Comparison of ENCODE assay signal across 8 mouse cellular contexts in the genomic region with DNA sequence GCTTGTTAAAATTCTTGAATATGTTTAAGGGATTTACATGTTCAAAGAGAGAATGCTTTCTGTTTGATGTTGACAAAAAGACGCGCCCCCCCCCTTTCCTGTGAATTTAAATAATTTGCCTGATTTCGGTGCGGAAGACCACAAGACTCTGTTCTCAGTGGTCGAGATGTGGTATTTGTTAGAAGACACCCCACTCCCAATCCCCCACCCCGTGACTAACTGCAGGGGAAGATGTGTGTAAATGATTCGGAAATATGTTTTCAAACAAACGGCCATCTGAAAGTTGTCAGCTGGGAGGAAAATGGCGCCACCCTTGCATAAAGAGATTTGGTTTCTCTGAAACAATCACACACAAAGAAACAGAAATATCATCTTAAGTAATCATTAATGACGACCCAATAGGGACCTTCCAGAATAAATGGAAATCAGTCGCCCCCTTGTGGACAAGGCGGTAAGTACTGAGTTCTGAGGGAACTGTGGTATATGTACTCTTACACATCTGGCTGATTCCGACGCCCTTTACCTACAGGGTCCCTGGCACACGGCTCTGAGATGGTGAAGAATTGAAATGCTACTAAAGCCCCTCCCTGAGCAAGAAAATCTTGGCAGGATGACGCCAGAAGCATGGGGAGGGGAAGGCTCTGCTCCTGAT. TPM values are rescaled to one million over a fixed set of nuclear protein-coding genes. Genes with fewer than 3 reads are reported as not detected.
DNase-seq lines count a peak whose midpoint lies in the region; TF ChIP-seq lines count a peak whose summit lies in the region.

No protein-coding gene starts in this region.

- TF ChIP-seq CTCF in thymus, adult 2 months (IDR thresholded peaks at IDR 0.05; ENCODE audit: borderline replicate concordance, control insufficient read depth, extremely low read depth, insufficient read depth, low read length, poor library complexity) = no peak
- peak; percentile 52; the same call in 1 of the 2 replicates for TF ChIP-seq CTCF in cortical plate, adult 2 months (IDR thresholded peaks at IDR 0.05; ENCODE audit: extremely low read depth, insufficient read depth, low read length)

- DNase-seq in thymus, adult 2 months = peak; percentile 42
- no peak for DNase-seq in thymus, adult 18-20 months
- peak; percentile 81 for DNase-seq in gastrocnemius, postnatal 10 days
- peak; percentile 74 for DNase-seq in kidney, adult 9 months
- DNase-seq in limb, embryonic 10.5 days (ENCODE audit: low spot score) = peak; percentile 84
- peak; percentile 26 for DNase-seq in naive thymus-derived CD4-positive, alpha-beta T cell, adult 2 months (ENCODE audit: low read depth)
- peak; percentile 16 to 37 for DNase-seq in thymus, postnatal 36 days

- H3K27me3 ChIP-seq in thymus, adult 2 months (ENCODE audit: control insufficient read depth, insufficient read depth, low read length) = no peaks in the 10 kb centered on the region
- peaks cover 18% of the 10 kb centered on the region; the same call in 1 of the 2 replicates for H3K27me3 ChIP-seq in limb, embryonic 10.5 days (ENCODE audit: low read depth, poor library complexity, severe bottlenecking)

- no peaks in the 10 kb centered on the region for H3K36me3 ChIP-seq in thymus, adult 2 months (ENCODE audit: control insufficient read depth, insufficient read depth, low read length)
- no peaks in the 10 kb centered on the region for H3K36me3 ChIP-seq in limb, embryonic 10.5 days

- H3K4me1 ChIP-seq in thymus, adult 2 months (replicated peaks; ENCODE audit: control insufficient read depth, insufficient read depth, low read length) = no peaks in the 10 kb centered on the region
- no peaks in the 10 kb centered on the region for H3K4me1 ChIP-seq in cortical plate, adult 2 months (ENCODE audit: control insufficient read depth, insufficient read depth, low read length)
- H3K4me1 ChIP-seq in limb, embryonic 10.5 days = peaks cover 36% of the 10 kb centered on the region

- 29% methylated on average over 16 of the region's 16 CpGs for WGBS in thymus, adult 2 months
- 22% methylated on average over 16 of the region's 16 CpGs for WGBS in limb, embryonic 10.5 days

- H3K9me3 ChIP-seq in limb, embryonic 10.5 days (replicated peaks) = no peaks in the 10 kb centered on the region

- no peak for TF ChIP-seq POLR2A in thymus, adult 2 months (IDR thresholded peaks at IDR 0.05; ENCODE audit: control insufficient read depth, extremely low read depth, insufficient read depth, low read length, poor library complexity)
- no peak for TF ChIP-seq POLR2A in cortical plate, adult 2 months (IDR thresholded peaks at IDR 0.05; ENCODE audit: extremely low read depth, insufficient read depth, low read length)

- no peak overlapping the region for H3K27ac ChIP-seq in thymus, adult 2 months (ENCODE audit: control insufficient read depth, insufficient read depth, low read length)
- H3K27ac ChIP-seq in cortical plate, adult 2 months (ENCODE audit: insufficient read depth, low read length) = no peak overlapping the region
- H3K27ac ChIP-seq in limb, embryonic 10.5 days = peak overlapping the region; percentile 71

- H3K4me3 ChIP-seq in thymus, adult 2 months (ENCODE audit: control insufficient read depth, insufficient read depth, low read length) = no peak overlapping the region
- H3K4me3 ChIP-seq in cortical plate, adult 2 months (ENCODE audit: insufficient read depth, low read length) = no peak overlapping the region
- H3K4me3 ChIP-seq in limb, embryonic 10.5 days = no peak overlapping the region; the same call in 1 of the 2 replicates

RNA-seq across cellular contexts. Expression of a gene that starts 4.2 kb away (rescaled TPM):
- not detected in 2 replicates for polyA plus RNA-seq in thymus, adult 2 months (2012; rRNA removed)
- not detected in 2 replicates for polyA plus RNA-seq in cortical plate, adult 2 months (2012; rRNA removed)
- total RNA-seq in gastrocnemius, postnatal 10 days (2021) = not detected
- not detected in 2 replicates for polyA plus RNA-seq in limb, embryonic 10.5 days (2016; fragmentation: Nextera tagmentation; extraction: Ambion mirVana)

RNA-seq across cellular contexts. Expression of a gene that starts 16.0 kb away (rescaled TPM):
- polyA plus RNA-seq in thymus, adult 2 months (2012; rRNA removed) = 0.31 and 0.43 TPM in 2 replicates
- 0.04 and 0.06 TPM in 2 replicates for polyA plus RNA-seq in cortical plate, adult 2 months (2012; rRNA removed)
- under 1 TPM in 1 of 2 experiments, not detected in 1; 0.12 TPM for total RNA-seq in gastrocnemius, postnatal 10 days (2021)
- polyA plus RNA-seq in limb, embryonic 10.5 days (2016; fragmentation: Nextera tagmentation; extraction: Ambion mirVana) = not detected in 2 replicates

RNA-seq across cellular contexts. Expression of a gene that starts 59.8 kb away (rescaled TPM):
- polyA plus RNA-seq in thymus, adult 2 months (2012; rRNA removed) = 1.1 and 1.6 TPM in 2 replicates
- not detected in 2 replicates for polyA plus RNA-seq in cortical plate, adult 2 months (2012; rRNA removed)
- total RNA-seq in gastrocnemius, postnatal 10 days (2021) = not detected
- not detected in 2 replicates for polyA plus RNA-seq in limb, embryonic 10.5 days (2016; fragmentation: Nextera tagmentation; extraction: Ambion mirVana)

Comparison
In these comparisons a context has a peak if more than half of its experiments do, and no peak if none do; other contexts are left out.
1. DNase-seq: peak in thymus, adult 2 months (single experiment), gastrocnemius, postnatal 10 days (single experiment), kidney, adult 9 months (single experiment), limb, embryonic 10.5 days (single experiment), naive thymus-derived CD4-positive, alpha-beta T cell, adult 2 months (single experiment) and thymus, postnatal 36 days (2 of 2); none in thymus, adult 18-20 months (0 of 2).